Mouse (Mus musculus): ENCODE measurements around the gene Cep128. TPM values are rescaled to one million over a fixed set of nuclear protein-coding genes. Genes with fewer than 3 reads are reported as not detected.

Cep128 gene
- total and polyA plus RNA-seq, 3 experiments: 8.9 to 16.1 (median 13.5) TPM

DNA sequence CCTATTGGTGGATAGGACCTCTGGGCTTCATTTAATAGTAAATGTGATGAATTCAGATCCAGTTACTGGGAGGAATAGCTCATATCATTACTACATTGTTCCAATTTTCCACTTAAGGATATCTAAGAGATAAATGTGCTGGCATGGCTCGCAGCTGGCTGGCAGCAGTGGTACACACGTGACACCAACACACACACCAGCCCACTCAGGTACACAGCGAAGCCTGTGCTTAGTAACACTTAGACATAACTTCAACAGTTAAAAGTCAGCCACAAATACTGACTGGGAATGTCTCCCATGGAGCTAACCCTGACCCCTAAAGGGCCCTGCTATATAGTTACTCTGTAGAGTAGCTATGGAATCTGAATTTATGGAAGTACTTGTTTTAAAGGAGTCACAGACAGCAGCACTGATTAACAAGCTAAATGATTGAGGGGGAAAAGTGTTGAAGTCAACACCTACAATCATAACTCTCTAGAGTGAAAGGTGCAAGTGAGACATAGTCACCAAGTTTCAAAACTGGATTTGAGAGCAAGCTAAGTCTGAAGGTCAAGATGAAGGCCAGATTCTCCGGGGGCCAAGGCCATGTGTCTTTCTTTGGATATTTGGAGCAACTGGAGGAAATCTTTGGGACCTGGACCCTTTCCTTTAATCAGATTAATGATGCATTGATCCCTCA, 320.7 kb downstream of the Cep128 start:
- H3K36me3 ChIP-seq (replicated peaks in 1 of 2; ENCODE audit: control insufficient read depth in 1 of 2, insufficient read depth in 1 of 2, low read length in 1 of 2): peaks cover 0 to 4% of the 10 kb centered on the region in 2 experiments
- no peak overlapping the region for H3K4me3 ChIP-seq (replicated peaks in 1 of 3; ENCODE audit: low read depth in 2 of 3, low read length in 2 of 3, poor library complexity in 1 of 3)
- no peak for DNase-seq (ENCODE audit: extremely low read depth)
- H3K9ac ChIP-seq (ENCODE audit: insufficient read depth, low read depth): no peak overlapping the region
- H3K79me2 ChIP-seq (replicated peaks; ENCODE audit: control insufficient read depth, extremely low read depth, insufficient read depth, poor library complexity, severe bottlenecking): no peaks in the 10 kb centered on the region
- TF ChIP-seq IRF4 (IDR thresholded peaks at IDR 0.05; ENCODE audit: low read depth, low read length): no peak
- no peak for TF ChIP-seq NRF1 (IDR thresholded peaks at IDR 0.05; ENCODE audit: low read depth, low read length)
- TF ChIP-seq EP300 (IDR thresholded peaks at IDR 0.05; ENCODE audit: low read length): no peak
- TF ChIP-seq ZMIZ1 (IDR thresholded peaks at IDR 0.05; ENCODE audit: low read depth, low read length): no peak
- no peak for TF ChIP-seq GABPA (IDR thresholded peaks at IDR 0.05; ENCODE audit: insufficient replicate concordance, low read depth, low read length)
- no peak for TF ChIP-seq UBTF (IDR thresholded peaks at IDR 0.05; ENCODE audit: low read depth, low read length)
- TF ChIP-seq PAX5 (IDR thresholded peaks at IDR 0.05; ENCODE audit: low read length): no peak
- TF ChIP-seq E2F4 (IDR thresholded peaks at IDR 0.05; ENCODE audit: insufficient replicate concordance, low read depth, low read length): no peak
- no peak for TF ChIP-seq NELFE (IDR thresholded peaks at IDR 0.05; ENCODE audit: low read depth, low read length)
- no peak for TF ChIP-seq USF2 (conservative IDR thresholded peaks at IDR 0.05; ENCODE audit: low read depth, low read length)
- no peak for TF ChIP-seq TCF12 (IDR thresholded peaks at IDR 0.05; ENCODE audit: low read depth, low read length)
- no peak for TF ChIP-seq USF1 (IDR thresholded peaks at IDR 0.05; ENCODE audit: low read depth, low read length)
- no peaks in the 10 kb centered on the region for H3K27me3 ChIP-seq (replicated peaks)
- in situ Hi-C loops (cut with MboI; ENCODE audit: low pct_ligation_motif_present, low pct_unique_long_range_greater_than_20kb, low sequenced_read_pairs): no loop called here
- H3K27ac ChIP-seq (ENCODE audit: insufficient read depth, low read depth): no peak overlapping the region
- no peaks in the 10 kb centered on the region for H3K9me3 ChIP-seq (replicated peaks; ENCODE audit: low read length)
- H3K4me1 ChIP-seq (ENCODE audit: control insufficient read depth in 1 of 2, insufficient read depth in 2 of 2): no peaks in the 10 kb centered on the region
- no peak overlapping the region for H3K4me2 ChIP-seq (ENCODE audit: insufficient read depth, low read depth, poor library complexity, severe bottlenecking)
- dilution Hi-C loops (cut with MboI; ENCODE audit: extremely low pct_ligation_motif_present, extremely low pct_unique_long_range_greater_than_20kb, low sequenced_read_pairs): no loop called here

GRCm38 (mm10) chr12:91062681-91063080, 321.5 kb downstream of the Cep128 start:
- Histone ChIP-seq H3K4me3 (replicated peaks in 1 of 3; ENCODE audit: low read depth in 2 of 3, low read length in 2 of 3, poor library complexity in 1 of 3) (no peak overlapping the region), H3K79me2 (replicated peaks; ENCODE audit: control insufficient read depth, extremely low read depth, insufficient read depth, poor library complexity, severe bottlenecking) (no peaks in the 10 kb centered on the region), H3K4me2 (ENCODE audit: insufficient read depth, low read depth, poor library complexity, severe bottlenecking) (no peak overlapping the region), H3K27ac (ENCODE audit: insufficient read depth, low read depth) (no peak overlapping the region), H3K27me3 (replicated peaks) (no peaks in the 10 kb centered on the region), H3K36me3 (replicated peaks in 1 of 2; ENCODE audit: control insufficient read depth in 1 of 2, insufficient read depth in 1 of 2, low read length in 1 of 2) (peaks cover 0 to 4% of the 10 kb centered on the region in 2 experiments), H3K9me3 (replicated peaks; ENCODE audit: low read length) (no peaks in the 10 kb centered on the region), H3K4me1 (ENCODE audit: control insufficient read depth in 1 of 2, insufficient read depth in 2 of 2) (no peaks in the 10 kb centered on the region), H3K9ac (ENCODE audit: insufficient read depth, low read depth) (no peak overlapping the region)
- no peak for DNase-seq (ENCODE audit: extremely low read depth)
- in situ Hi-C loops (cut with MboI; ENCODE audit: low pct_ligation_motif_present, low pct_unique_long_range_greater_than_20kb, low sequenced_read_pairs) (no loop called here), dilution Hi-C loops (cut with MboI; ENCODE audit: extremely low pct_ligation_motif_present, extremely low pct_unique_long_range_greater_than_20kb, low sequenced_read_pairs) (no loop called here)
- no peak for TF ChIP-seq MAZ (IDR thresholded peaks at IDR 0.05; ENCODE audit: low read depth, low read length)
